ENCODE assay signal across 11 mouse cellular contexts in genomic region chr9:66078493-66078892, GRCm38 (mm10). TPM values are rescaled to one million over a fixed set of nuclear protein-coding genes. Genes with fewer than 3 reads are reported as not detected.
DNase-seq lines count a peak whose midpoint lies in the region; ATAC-seq and TF ChIP-seq lines count a peak whose summit lies in the region.
"Had no signal": no experiment of that assay in that cellular context is flagged by ENCODE, and none has a peak within 500 bp of the region (broad histone marks: within the 10 kb centered on the region; RNA-seq: fewer than 3 reads in every experiment).

No protein-coding gene starts in this region.

- H3K9ac ChIP-seq in liver, embryonic 11.5 days (ENCODE audit: low read depth, low read length): no peak overlapping the region
- no peak overlapping the region for H3K9ac ChIP-seq in liver, postnatal 0 days (replicated peaks)
- H3K9ac ChIP-seq in intestine, postnatal 0 days (ENCODE audit: low read depth, low read length): no peak overlapping the region
- 0 out of 2 replicates have a peak overlapping the region, but pooled peaks have one; percentile 21 for H3K9ac ChIP-seq in neural tube, embryonic 12.5 days
- H3K9ac ChIP-seq: embryonic facial prominence, embryonic 15.5 days had no signal

- H3K4me3 ChIP-seq in liver, embryonic 11.5 days (ENCODE audit: low read depth, low read length): no peak overlapping the region
- H3K4me3 ChIP-seq in liver, postnatal 0 days (ENCODE audit: low read depth, low read length): no peak overlapping the region
- H3K4me3 ChIP-seq in intestine, postnatal 0 days (ENCODE audit: low read depth, low read length): no peak overlapping the region
- no peak overlapping the region for H3K4me3 ChIP-seq in neural tube, embryonic 12.5 days
- H3K4me3 ChIP-seq: embryonic facial prominence, embryonic 15.5 days; myocyte had no signal

- no peak for TF ChIP-seq EP300 in liver, postnatal 0 days (IDR thresholded peaks at IDR 0.05; ENCODE audit: low read depth)

- H3K9me3 ChIP-seq in liver, embryonic 11.5 days (ENCODE audit: control insufficient read depth, low read length): no peaks in the 10 kb centered on the region
- H3K9me3 ChIP-seq in liver, postnatal 0 days (ENCODE audit: low read length): no peaks in the 10 kb centered on the region
- H3K9me3 ChIP-seq in intestine, postnatal 0 days (ENCODE audit: control insufficient read depth): no peaks in the 10 kb centered on the region
- H3K9me3 ChIP-seq in neural tube, embryonic 12.5 days: 0 out of 2 replicates have a peak, but pooled peaks cover 4% of the 10 kb centered on the region
- H3K9me3 ChIP-seq: embryonic facial prominence, embryonic 15.5 days had no signal

- 32% methylated on average over 14 of the region's 14 CpGs for WGBS in liver, embryonic 11.5 days
- WGBS in liver, postnatal 0 days (ENCODE audit: insufficient replicate concordance): 26% methylated on average over 14 of the region's 14 CpGs
- 11% methylated on average over 14 of the region's 14 CpGs for WGBS in intestine, postnatal 0 days
- 11% methylated on average over 14 of the region's 14 CpGs for whole genome bisulfite sequencing in neural tube, embryonic 12.5 days

- H3K4me2 ChIP-seq in liver, embryonic 11.5 days: peak overlapping the region; percentile 24
- no peak overlapping the region for H3K4me2 ChIP-seq in liver, postnatal 0 days (ENCODE audit: low read depth, low read length)
- peak overlapping the region; percentile 37 for H3K4me2 ChIP-seq in intestine, postnatal 0 days (replicated peaks; ENCODE audit: low read depth)
- peak overlapping the region; percentile 39 for H3K4me2 ChIP-seq in neural tube, embryonic 12.5 days (replicated peaks)
- H3K4me2 ChIP-seq: embryonic facial prominence, embryonic 15.5 days had no signal

- no peak for DNase-seq in liver, embryonic 11.5 days (ENCODE audit: low spot score)
- no peak for DNase-seq in liver, postnatal 0 days
- peak; percentile 86 for DNase-seq in fibroblast of lung, adult 2 months (ENCODE audit: low read depth)
- no peak for DNase-seq in spleen, postnatal 14 days (ENCODE audit: low spot score in 2 of 2)
- DNase-seq in cerebellum, adult 11-12 months: no peak
- DNase-seq in cerebellum, postnatal 36 days: no peak
- DNase-seq: kidney, postnatal 25 days had no signal

- ATAC-seq in liver, embryonic 11.5 days (replicated peaks; ENCODE audit: low FRiP score): no peak
- no peak for ATAC-seq in liver, postnatal 0 days
- no peak for ATAC-seq in intestine, postnatal 0 days
- ATAC-seq in neural tube, embryonic 12.5 days (ENCODE audit: low FRiP score, low read depth): no peak

- H3K4me1 ChIP-seq in liver, embryonic 11.5 days (replicated peaks; ENCODE audit: control insufficient read depth, insufficient read depth, low read length): peaks cover 4% of the 10 kb centered on the region; the same call in 1 of the 2 replicates
- peaks cover 2% of the 10 kb centered on the region; the same call in 1 of the 2 replicates for H3K4me1 ChIP-seq in liver, postnatal 0 days (ENCODE audit: insufficient read depth)
- 0 out of 2 replicates have a peak, but pooled peaks cover 2% of the 10 kb centered on the region for H3K4me1 ChIP-seq in intestine, postnatal 0 days (replicated peaks; ENCODE audit: control insufficient read depth, insufficient read depth, low read length)
- H3K4me1 ChIP-seq in neural tube, embryonic 12.5 days: peaks cover 6% of the 10 kb centered on the region; the same call in 1 of the 2 replicates
- H3K4me1 ChIP-seq: embryonic facial prominence, embryonic 15.5 days had no signal

- TF ChIP-seq CTCF in liver, postnatal 0 days (IDR thresholded peaks at IDR 0.05; ENCODE audit: low read depth): no peak
- TF ChIP-seq CTCF in intestine, postnatal 0 days (IDR thresholded peaks at IDR 0.05; ENCODE audit: low read depth): no peak

- peaks cover 2% of the 10 kb centered on the region; the same call in 1 of the 2 replicates for H3K27me3 ChIP-seq in liver, embryonic 11.5 days (replicated peaks; ENCODE audit: control insufficient read depth, insufficient read depth, low read length)
- no peaks in the 10 kb centered on the region for H3K27me3 ChIP-seq in liver, postnatal 0 days (ENCODE audit: insufficient read depth, low read length)
- no peaks in the 10 kb centered on the region for H3K27me3 ChIP-seq in intestine, postnatal 0 days (replicated peaks; ENCODE audit: control insufficient read depth, insufficient read depth, low read length)
- no peaks in the 10 kb centered on the region; the same call in 1 of the 2 replicates for H3K27me3 ChIP-seq in neural tube, embryonic 12.5 days (replicated peaks)
- H3K27me3 ChIP-seq: embryonic facial prominence, embryonic 15.5 days had no signal

- H3K27ac ChIP-seq in liver, embryonic 11.5 days (ENCODE audit: low read depth, low read length): no peak overlapping the region
- no peak overlapping the region for H3K27ac ChIP-seq in liver, postnatal 0 days (ENCODE audit: low read depth)
- H3K27ac ChIP-seq in intestine, postnatal 0 days (ENCODE audit: low read depth, low read length): no peak overlapping the region
- H3K27ac ChIP-seq in neural tube, embryonic 12.5 days: no peak overlapping the region
- H3K27ac ChIP-seq: embryonic facial prominence, embryonic 15.5 days had no signal

- no peaks in the 10 kb centered on the region for H3K36me3 ChIP-seq in liver, embryonic 11.5 days (ENCODE audit: control insufficient read depth, insufficient read depth, low read length)
- no peaks in the 10 kb centered on the region for H3K36me3 ChIP-seq in liver, postnatal 0 days (replicated peaks; ENCODE audit: insufficient read depth, low read length)
- no peaks in the 10 kb centered on the region for H3K36me3 ChIP-seq in intestine, postnatal 0 days (ENCODE audit: control insufficient read depth, insufficient read depth)
- no peaks in the 10 kb centered on the region for H3K36me3 ChIP-seq in neural tube, embryonic 12.5 days
- H3K36me3 ChIP-seq: embryonic facial prominence, embryonic 15.5 days had no signal

RNA-seq across cellular contexts. Expression of gene Snx22, which starts 9.0 kb away (rescaled TPM):
- polyA plus RNA-seq in liver, embryonic 11.5 days (2014; fragmentation: Nextera tagmentation; extraction: Ambion mirVana): 6.5 and 7.0 TPM in 2 replicates
- polyA plus RNA-seq in liver, postnatal 0 days (2015; fragmentation: Nextera tagmentation; extraction: Ambion mirVana): 13.4 and 13.7 TPM in 2 replicates
- polyA plus RNA-seq in intestine, postnatal 0 days (2015; fragmentation: Nextera tagmentation; extraction: Ambion mirVana): 0.98 and 1.4 TPM in 2 replicates
- polyA plus RNA-seq in neural tube, embryonic 12.5 days (2016; fragmentation: Nextera tagmentation; extraction: Ambion mirVana): 4.2 and 4.7 TPM in 2 replicates

RNA-seq across cellular contexts. Expression of gene Ppib, which starts 18.5 kb away (rescaled TPM):
- 569 TPM in 2 replicates for polyA plus RNA-seq in liver, embryonic 11.5 days (2014; fragmentation: Nextera tagmentation; extraction: Ambion mirVana)
- polyA plus RNA-seq in liver, postnatal 0 days (2015; fragmentation: Nextera tagmentation; extraction: Ambion mirVana): 368 and 376 TPM in 2 replicates
- 440 and 508 TPM in 2 replicates for polyA plus RNA-seq in intestine, postnatal 0 days (2015; fragmentation: Nextera tagmentation; extraction: Ambion mirVana)
- polyA plus RNA-seq in neural tube, embryonic 12.5 days (2016; fragmentation: Nextera tagmentation; extraction: Ambion mirVana): 452 and 475 TPM in 2 replicates

RNA-seq across cellular contexts. Expression of gene Snx1, which starts 47.9 kb away (rescaled TPM):
- 129 and 139 TPM in 2 replicates for polyA plus RNA-seq in liver, embryonic 11.5 days (2014; fragmentation: Nextera tagmentation; extraction: Ambion mirVana)
- polyA plus RNA-seq in liver, postnatal 0 days (2015; fragmentation: Nextera tagmentation; extraction: Ambion mirVana): 30.4 and 34.5 TPM in 2 replicates
- 122 and 133 TPM in 2 replicates for polyA plus RNA-seq in intestine, postnatal 0 days (2015; fragmentation: Nextera tagmentation; extraction: Ambion mirVana)
- polyA plus RNA-seq in neural tube, embryonic 12.5 days (2016; fragmentation: Nextera tagmentation; extraction: Ambion mirVana): 106 and 109 TPM in 2 replicates

RNA-seq across cellular contexts. Expression of gene Ciao2a, which starts 47.9 kb away (rescaled TPM):
- polyA plus RNA-seq in liver, embryonic 11.5 days (2014; fragmentation: Nextera tagmentation; extraction: Ambion mirVana): 256 and 260 TPM in 2 replicates
- polyA plus RNA-seq in liver, postnatal 0 days (2015; fragmentation: Nextera tagmentation; extraction: Ambion mirVana): 122 and 133 TPM in 2 replicates
- polyA plus RNA-seq in intestine, postnatal 0 days (2015; fragmentation: Nextera tagmentation; extraction: Ambion mirVana): 201 and 207 TPM in 2 replicates
- polyA plus RNA-seq in neural tube, embryonic 12.5 days (2016; fragmentation: Nextera tagmentation; extraction: Ambion mirVana): 107 and 115 TPM in 2 replicates
